Comparison of ENCODE assay signal across 8 mouse cellular contexts in the genomic region with DNA sequence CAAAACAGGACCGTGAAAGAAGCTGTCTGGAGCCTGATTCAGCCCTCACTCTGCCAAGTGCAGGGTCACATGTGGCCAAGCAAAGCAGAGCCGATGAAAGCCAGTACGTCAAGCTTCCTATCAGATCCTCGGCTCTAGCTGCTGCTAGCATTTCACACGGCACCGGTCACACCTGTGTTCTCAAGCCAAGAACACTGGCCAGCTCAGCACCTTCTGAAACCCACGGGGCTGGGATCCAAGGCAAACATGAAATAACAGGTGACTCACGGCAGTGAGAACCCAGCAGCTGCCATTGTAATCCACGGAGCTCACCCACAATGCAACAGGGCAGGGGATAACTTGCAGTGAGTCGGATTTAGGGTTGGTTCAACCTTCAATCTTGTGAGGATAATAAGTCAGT.
DNase-seq lines count a peak whose midpoint lies in the region.

No protein-coding gene starts in this region.

- peak; percentile 25 for DNase-seq in ovary, postnatal 36 days (ENCODE audit: low spot score)
- no peak for DNase-seq in ovary, postnatal 10 days (ENCODE audit: low spot score)
- peak; percentile 99 for DNase-seq in fibroblast of lung, adult 2 months (ENCODE audit: low read depth)
- DNase-seq in kidney, postnatal 14 days: peak; percentile 45
- peak; percentile 71 for DNase-seq in urinary bladder, postnatal 14 days (ENCODE audit: low spot score)
- no peak for DNase-seq in testis, postnatal 14 days (ENCODE audit: low spot score)
- no peak for DNase-seq in layer of hippocampus, adult 9-10 months (ENCODE audit: low spot score)
- no peak for DNase-seq in T-cell, adult 2 months (ENCODE audit: low spot score)

Comparison
In these comparisons a context has a peak if more than half of its experiments do, and no peak if none do; other contexts are left out.
1. DNase-seq: peak in ovary, postnatal 36 days (single experiment), fibroblast of lung, adult 2 months (single experiment), kidney, postnatal 14 days (single experiment) and urinary bladder, postnatal 14 days (single experiment); none in ovary, postnatal 10 days (single experiment), testis, postnatal 14 days (single experiment), layer of hippocampus, adult 9-10 months (single experiment) and T-cell, adult 2 months (single experiment).